Mouse (Mus musculus) limb, embryonic 12.5 days (tissue): ENCODE data around the gene Aff3. TPM values are rescaled to one million over a fixed set of nuclear protein-coding genes. Genes with fewer than 3 reads are reported as not detected.

Experiments used
- ATAC-seq: fragments of 200-750 bp; cut with Nextera tagmentation; 2 replicates; pipeline ENCODE4 v1.8.0; 2017; ENCODE audit warnings: low read depth, moderate TSS enrichment; ENCODE audit not compliant: insufficient number of reproducible peaks, insufficient read depth, low FRiP score, low TSS enrichment
- H3K27ac ChIP-seq: fragments of 300-500 bp; sonication (generic); 2 replicates; pipeline ENCODE4 v1.5.1; 2016; ENCODE audit warnings: mild to moderate bottlenecking, moderate library complexity
- H3K27me3 ChIP-seq: fragments of 300-500 bp; sonication (generic); 2 replicates; pipeline ENCODE4 v1.6.1; 2016; ENCODE audit warnings: mild to moderate bottlenecking, moderate library complexity
- H3K36me3 ChIP-seq: fragments of 300-500 bp; sonication (generic); 2 replicates; pipeline ENCODE4 v1.6.1; 2016; ENCODE audit warnings: mild to moderate bottlenecking, moderate library complexity
- H3K4me1 ChIP-seq: fragments of 300-500 bp; sonication (generic); replicated peaks from 2 replicates; pipeline ENCODE4 v1.6.1; 2016
- H3K4me2 ChIP-seq: fragments of 300-500 bp; sonication (generic); 2 replicates; pipeline ENCODE4 v1.6.1; 2016; ENCODE audit warnings: mild to moderate bottlenecking, moderate library complexity
- H3K4me3 ChIP-seq: fragments of 300-500 bp; sonication (generic); replicated peaks from 2 replicates; pipeline ENCODE4 v1.5.1; 2016; ENCODE audit warnings: mild to moderate bottlenecking
- H3K9ac ChIP-seq: fragments of 300-500 bp; sonication (generic); replicated peaks from 2 replicates; pipeline ENCODE4 v1.6.1; 2016; ENCODE audit warnings: mild to moderate bottlenecking, moderate library complexity
- H3K9me3 ChIP-seq: fragments of 300-500 bp; sonication (generic); 2 replicates; pipeline ENCODE4 v1.6.1; 2016; ENCODE audit warnings: mild to moderate bottlenecking, moderate library complexity
- WGBS: fragments of 180-500 bp; shearing (Covaris S2); methylation state at CpG from one replicate; pipeline ENCODE4 v1.1.7; 2016; 5-methylcytosine and 5-hydroxymethylcytosine counted together
- polyA plus RNA-seq: library from polyadenylated mRNA; unstranded; fragments of >200 nt; fragmentation: Nextera tagmentation; extraction: Ambion mirVana; gene quantifications from 2 replicates; pipeline ENCODE4 v1.2.1, GENCODE M21; 2016

Aff3 gene
- polyA plus RNA-seq, 1 experiment from 2014 or later = 48.5 TPM

DNA sequence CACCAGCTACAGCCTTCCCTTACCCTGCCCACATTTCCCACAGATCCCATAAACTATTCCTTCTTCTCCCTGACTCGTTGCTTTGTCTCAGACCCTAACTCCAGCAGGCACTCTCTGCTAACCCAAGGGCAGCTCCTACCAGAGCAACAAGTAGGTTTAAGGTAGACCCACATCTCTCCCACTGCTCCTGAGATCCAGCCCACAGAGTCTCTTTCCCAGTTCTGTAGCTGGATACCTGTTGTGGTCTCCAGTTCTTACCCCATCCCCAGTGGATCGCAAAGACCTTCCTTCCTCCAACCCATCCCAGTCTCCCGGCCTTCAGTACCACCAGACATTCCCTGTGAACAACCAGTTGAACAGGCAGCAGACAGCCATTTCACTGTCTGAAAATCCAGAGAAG, 7.0 kb upstream of the Aff3 start:
- H3K27me3 ChIP-seq = 0 out of 2 replicates have a peak, but pooled peaks cover 6% of the 10 kb centered on the region
- H3K9ac ChIP-seq = no peak overlapping the region
- WGBS = 62% methylated on average over 3 of the region's 3 CpGs
- H3K4me3 ChIP-seq = no peak overlapping the region
- no peaks in the 10 kb centered on the region for H3K36me3 ChIP-seq
- H3K9me3 ChIP-seq = no peaks in the 10 kb centered on the region
- peaks cover 7% of the 10 kb centered on the region; the same call in 1 of the 2 replicates for H3K4me1 ChIP-seq
- H3K27ac ChIP-seq = no peak overlapping the region
- no peak for ATAC-seq
- no peak overlapping the region for H3K4me2 ChIP-seq

DNA sequence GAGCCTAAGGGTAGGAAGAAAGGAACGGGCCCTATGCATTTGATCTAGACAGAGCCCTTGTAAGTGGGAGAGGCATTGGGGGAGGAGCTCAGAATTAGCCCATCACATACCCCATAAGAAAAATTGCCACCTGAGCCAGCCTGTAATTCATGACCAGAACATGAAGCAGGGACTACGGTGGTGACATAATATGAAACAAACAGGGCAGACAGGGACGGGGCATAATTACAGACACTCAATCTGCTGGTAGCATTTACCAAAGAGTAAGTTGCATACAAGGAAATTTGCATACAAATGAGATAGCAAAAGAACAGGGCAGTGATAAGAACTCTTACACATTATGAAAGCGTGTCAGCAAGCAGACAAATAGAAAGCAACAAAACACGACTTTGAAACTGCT, 6.3 kb upstream of the Aff3 start:
- H3K36me3 ChIP-seq = no peaks in the 10 kb centered on the region
- H3K4me3 ChIP-seq = no peak overlapping the region
- H3K4me1 ChIP-seq = peaks cover 13% of the 10 kb centered on the region; the same call in 1 of the 2 replicates
- H3K4me2 ChIP-seq = no peak overlapping the region
- no peaks in the 10 kb centered on the region for H3K9me3 ChIP-seq
- no peak overlapping the region for H3K27ac ChIP-seq
- 0 out of 2 replicates have a peak, but pooled peaks cover 6% of the 10 kb centered on the region for H3K27me3 ChIP-seq
- ATAC-seq = no peak
- no peak overlapping the region for H3K9ac ChIP-seq
- WGBS = 69% methylated on average over 5 of the region's 5 CpGs

DNA sequence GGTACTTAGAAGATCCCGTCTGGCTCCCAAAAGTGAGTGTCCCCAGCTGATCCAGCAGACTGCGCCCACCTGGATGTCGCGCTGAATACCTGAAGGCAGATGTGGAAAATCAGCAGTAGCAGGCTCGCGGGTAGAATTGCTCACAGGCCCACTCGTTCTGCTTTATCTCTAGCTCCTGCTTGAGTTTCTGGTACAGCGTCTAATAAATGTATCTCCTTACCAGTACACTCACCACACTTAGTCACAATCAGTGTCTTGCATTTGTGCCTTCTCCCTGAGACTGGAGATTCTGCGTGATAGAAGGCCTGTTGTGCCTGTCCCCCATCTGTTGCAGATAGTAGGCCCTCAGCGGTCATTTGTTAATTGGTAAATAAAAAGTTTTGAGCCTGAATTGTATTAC, 3.6 kb upstream of the Aff3 start:
- Histone ChIP-seq H3K27ac (0 out of 2 replicates have a peak overlapping the region, but pooled peaks have one; percentile 7), H3K36me3 (no peaks in the 10 kb centered on the region), H3K4me2 (no peak overlapping the region), H3K4me3 (no peak overlapping the region), H3K9me3 (no peaks in the 10 kb centered on the region), H3K4me1 (peaks cover 18% of the 10 kb centered on the region; the same call in 1 of the 2 replicates), H3K27me3 (0 out of 2 replicates have a peak, but pooled peaks cover 6% of the 10 kb centered on the region), H3K9ac (no peak overlapping the region)
- no peak for ATAC-seq
- 82% methylated on average over 10 of the region's 10 CpGs for WGBS

DNA sequence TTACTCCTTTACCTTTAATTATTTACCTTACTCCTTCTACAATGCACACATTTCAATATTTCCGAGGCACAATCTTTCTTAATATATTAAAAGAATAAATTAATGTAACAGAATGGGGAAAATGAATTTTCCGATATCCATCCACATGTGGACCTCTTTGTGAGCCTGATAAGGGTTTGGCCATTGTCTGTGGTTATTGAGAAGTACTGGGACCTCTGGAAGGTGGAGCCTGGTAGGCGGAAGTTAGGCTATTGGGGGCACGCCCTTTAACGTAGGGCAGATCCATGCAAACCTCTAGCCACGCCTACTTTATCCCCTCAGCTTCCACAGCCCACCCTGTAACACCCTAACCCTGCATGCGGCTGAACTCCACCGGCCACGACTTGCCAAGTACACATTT, 3.1 kb upstream of the Aff3 start:
- H3K4me3 ChIP-seq = no peak overlapping the region
- H3K4me1 ChIP-seq = peaks cover 18% of the 10 kb centered on the region; the same call in 1 of the 2 replicates
- no peak for ATAC-seq
- H3K4me2 ChIP-seq = no peak overlapping the region
- H3K9ac ChIP-seq = no peak overlapping the region
- 80% methylated on average over 9 of the region's 9 CpGs for WGBS
- H3K27me3 ChIP-seq = 0 out of 2 replicates have a peak, but pooled peaks cover 6% of the 10 kb centered on the region
- H3K27ac ChIP-seq = no peak overlapping the region
- H3K9me3 ChIP-seq = no peaks in the 10 kb centered on the region
- H3K36me3 ChIP-seq = no peaks in the 10 kb centered on the region

DNA sequence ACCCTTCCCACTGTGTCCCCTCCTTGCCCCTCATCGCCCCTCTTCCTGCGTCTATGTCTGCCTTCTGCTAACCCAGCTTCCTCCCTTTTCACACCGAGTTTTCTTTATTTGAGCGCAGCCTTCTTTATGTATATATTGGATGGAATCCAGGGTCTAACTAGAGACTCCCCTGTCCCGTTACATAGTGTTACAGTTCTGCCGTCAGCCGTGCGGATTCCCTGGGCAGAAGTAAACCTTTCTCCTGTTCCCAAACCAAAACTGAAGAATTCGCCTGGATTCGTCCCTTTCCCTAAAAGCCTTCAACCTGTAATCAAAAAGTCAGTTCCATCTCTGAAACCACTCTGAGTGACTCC, 2.0 kb upstream of the Aff3 start:
- no peak overlapping the region for H3K4me2 ChIP-seq
- no peak for ATAC-seq
- 76% methylated on average over 10 of the region's 10 CpGs for WGBS
- no peaks in the 10 kb centered on the region for H3K36me3 ChIP-seq
- no peak overlapping the region for H3K9ac ChIP-seq
- peaks cover 18% of the 10 kb centered on the region; the same call in 1 of the 2 replicates for H3K4me1 ChIP-seq
- 0 out of 2 replicates have a peak, but pooled peaks cover 6% of the 10 kb centered on the region for H3K27me3 ChIP-seq
- H3K4me3 ChIP-seq = no peak overlapping the region
- H3K27ac ChIP-seq = peak overlapping the region; percentile 46; the same call in 1 of the 2 replicates
- H3K9me3 ChIP-seq = no peaks in the 10 kb centered on the region

DNA sequence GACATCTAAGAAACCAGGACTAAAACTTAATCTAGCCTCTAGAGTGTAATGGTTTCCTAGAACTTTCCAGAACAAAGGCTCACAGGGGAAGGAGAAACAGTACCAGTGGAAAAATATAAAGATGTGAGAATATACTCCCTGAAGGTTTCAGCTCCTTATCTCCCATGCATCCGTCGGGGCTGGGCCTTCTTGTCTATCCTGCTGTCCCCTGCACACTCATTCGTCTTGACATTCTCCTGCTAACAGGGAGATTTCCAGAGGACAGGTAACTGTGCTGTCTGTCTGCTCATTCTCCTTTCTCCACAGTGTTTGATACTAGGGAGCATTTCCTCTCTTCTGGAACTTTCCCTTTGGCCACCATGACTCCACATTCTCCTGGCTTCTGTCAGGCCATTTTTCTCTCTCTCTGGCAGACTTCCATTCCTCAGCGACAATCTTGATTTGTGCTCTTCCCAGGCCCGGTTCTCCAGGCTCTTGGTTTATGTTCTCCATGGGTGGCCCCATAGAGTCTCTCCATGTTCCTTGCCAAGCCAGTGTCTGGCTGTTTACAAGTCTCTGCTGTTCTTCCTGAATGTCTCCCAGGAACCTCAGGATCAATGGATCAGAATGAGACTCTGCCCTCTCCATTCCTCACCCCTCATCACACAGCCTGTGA, 1.5 kb upstream of the Aff3 start:
- H3K4me2 ChIP-seq = no peak overlapping the region
- H3K27me3 ChIP-seq = 0 out of 2 replicates have a peak, but pooled peaks cover 6% of the 10 kb centered on the region
- H3K36me3 ChIP-seq = no peaks in the 10 kb centered on the region
- ATAC-seq = no peak
- H3K4me3 ChIP-seq = no peak overlapping the region
- H3K27ac ChIP-seq = peak overlapping the region; percentile 46; the same call in 1 of the 2 replicates
- no peaks in the 10 kb centered on the region for H3K9me3 ChIP-seq
- 70% methylated on average over 5 of the region's 5 CpGs for WGBS
- no peak overlapping the region for H3K9ac ChIP-seq
- H3K4me1 ChIP-seq = peaks cover 21% of the 10 kb centered on the region

DNA sequence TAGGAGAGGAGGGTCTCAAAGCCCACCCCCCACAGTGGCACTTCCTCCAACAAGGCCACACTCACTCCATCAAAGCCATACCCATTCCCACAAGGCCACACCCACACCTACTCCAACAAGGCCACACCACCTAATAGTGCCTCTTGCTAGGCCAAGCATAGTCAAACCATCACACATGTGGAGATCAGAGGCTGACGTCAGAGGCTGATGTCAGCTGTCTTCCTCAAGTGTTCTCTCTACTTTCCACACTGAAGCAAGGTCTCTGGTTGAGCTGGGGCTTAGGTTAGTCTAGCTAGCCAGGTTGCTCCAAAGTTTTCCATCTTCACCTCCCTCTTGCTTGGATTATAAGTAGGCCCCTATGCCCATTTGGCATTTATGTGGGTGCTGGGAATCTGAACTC, 856 bp upstream of the Aff3 start:
- WGBS = 85% methylated on average over 1 of the region's 1 CpGs
- no peak for ATAC-seq
- H3K9ac ChIP-seq = no peak overlapping the region

DNA sequence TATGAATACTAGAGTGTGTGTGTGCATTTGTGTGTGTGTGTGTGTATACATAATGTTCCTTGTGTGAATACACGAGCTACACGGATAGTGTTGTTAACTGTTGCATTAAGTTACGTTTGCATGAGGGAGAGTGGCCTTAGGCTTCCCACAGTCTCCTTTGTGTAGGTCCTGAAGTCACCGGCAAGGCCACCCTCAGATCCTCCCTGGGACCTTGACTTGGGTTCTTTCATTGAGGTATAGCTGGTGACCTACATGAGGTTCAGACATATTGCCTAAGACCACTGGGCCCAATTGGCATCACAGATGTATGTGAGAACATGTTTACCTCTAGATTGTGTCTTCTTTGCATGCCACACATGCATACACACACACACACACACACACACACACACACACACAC, 494 bp downstream of the Aff3 start:
- Histone ChIP-seq H3K9ac (no peak overlapping the region), H3K4me3 (no peak overlapping the region), H3K9me3 (no peaks in the 10 kb centered on the region), H3K27me3 (0 out of 2 replicates have a peak, but pooled peaks cover 6% of the 10 kb centered on the region), H3K4me1 (peaks cover 36% of the 10 kb centered on the region), H3K4me2 (no peak overlapping the region), H3K36me3 (no peaks in the 10 kb centered on the region), H3K27ac (no peak overlapping the region)
- ATAC-seq = no peak
- 89% methylated on average over 4 of the region's 4 CpGs for WGBS

More for the DNA sequence above, 856 bp upstream of the Aff3 start:
- H3K27ac ChIP-seq = no peak overlapping the region
- H3K4me1 ChIP-seq = peaks cover 23% of the 10 kb centered on the region
- no peak overlapping the region for H3K4me2 ChIP-seq
- H3K36me3 ChIP-seq = no peaks in the 10 kb centered on the region
- H3K4me3 ChIP-seq = no peak overlapping the region
- H3K9me3 ChIP-seq = no peaks in the 10 kb centered on the region
- 0 out of 2 replicates have a peak, but pooled peaks cover 6% of the 10 kb centered on the region for H3K27me3 ChIP-seq

DNA sequence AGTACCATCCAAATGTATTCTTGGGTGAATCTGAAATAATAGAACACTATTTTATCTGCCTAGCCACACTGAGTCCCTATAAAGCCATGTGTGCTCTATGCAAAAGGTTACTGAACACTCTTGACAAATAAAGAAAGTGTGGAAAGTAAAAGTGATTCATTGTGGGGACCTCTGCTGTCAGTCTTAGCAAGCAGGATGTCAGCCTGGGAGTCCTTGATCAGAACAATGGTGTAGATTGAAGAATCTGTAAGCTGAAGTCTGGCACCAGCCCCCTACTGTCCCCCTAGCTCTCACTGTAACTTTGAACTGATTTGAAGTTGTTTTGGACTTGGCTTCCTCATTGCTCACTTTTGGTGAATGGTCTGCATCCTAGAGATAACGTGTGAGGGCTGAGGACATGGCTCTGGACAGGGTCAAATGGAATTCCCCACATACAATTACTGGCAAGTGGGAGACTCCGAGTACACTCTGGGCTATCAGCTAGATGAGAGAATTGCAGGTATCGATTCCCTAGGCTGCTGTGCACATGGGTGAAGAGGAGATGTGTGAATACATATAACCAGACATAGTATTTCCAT, 2.0 kb downstream of the Aff3 start:
- no peak overlapping the region for H3K4me3 ChIP-seq
- H3K27me3 ChIP-seq = no peaks in the 10 kb centered on the region
- no peak overlapping the region for H3K4me2 ChIP-seq
- WGBS = 79% methylated on average over 3 of the region's 3 CpGs
- no peak for ATAC-seq
- H3K27ac ChIP-seq = no peak overlapping the region
- H3K9ac ChIP-seq = no peak overlapping the region
- no peaks in the 10 kb centered on the region for H3K36me3 ChIP-seq
- H3K4me1 ChIP-seq = peaks cover 50% of the 10 kb centered on the region
- H3K9me3 ChIP-seq = no peaks in the 10 kb centered on the region

DNA sequence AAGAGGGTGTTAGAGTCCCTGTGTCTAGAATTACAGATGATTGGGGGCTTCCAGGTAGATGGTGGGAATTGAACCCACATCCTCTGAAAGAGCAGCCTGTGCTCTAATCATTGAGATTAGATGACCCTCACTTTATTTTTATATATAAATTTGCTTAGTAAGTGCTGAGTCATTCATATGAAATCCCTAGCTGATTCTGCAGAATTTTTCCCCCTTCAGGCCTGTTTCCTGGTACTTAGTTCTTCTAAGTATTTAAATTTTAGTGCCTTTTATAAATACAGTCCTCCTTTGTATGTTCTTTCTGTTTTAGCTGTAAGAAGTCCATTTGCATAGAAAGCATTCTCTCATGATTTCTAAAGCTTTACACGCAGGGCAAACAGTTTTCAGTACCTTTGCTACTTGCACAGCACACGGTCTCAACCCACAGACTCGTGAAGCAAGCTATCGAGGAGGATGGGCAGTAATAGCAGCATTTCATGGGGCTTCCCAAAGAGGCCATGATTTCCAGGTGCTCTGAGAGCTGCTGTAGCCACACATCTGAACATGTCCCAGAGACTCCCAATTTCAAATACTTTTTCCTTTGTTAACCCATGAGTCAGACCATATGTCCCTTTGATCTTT, 5.7 kb downstream of the Aff3 start:
- Histone ChIP-seq H3K4me1 (peaks cover 44% of the 10 kb centered on the region), H3K27me3 (no peaks in the 10 kb centered on the region), H3K4me2 (no peak overlapping the region), H3K27ac (peak overlapping the region; percentile 77), H3K9ac (no peak overlapping the region), H3K36me3 (no peaks in the 10 kb centered on the region), H3K4me3 (no peak overlapping the region), H3K9me3 (no peaks in the 10 kb centered on the region)
- no peak for ATAC-seq
- 40% methylated on average over 4 of the region's 4 CpGs for WGBS

DNA sequence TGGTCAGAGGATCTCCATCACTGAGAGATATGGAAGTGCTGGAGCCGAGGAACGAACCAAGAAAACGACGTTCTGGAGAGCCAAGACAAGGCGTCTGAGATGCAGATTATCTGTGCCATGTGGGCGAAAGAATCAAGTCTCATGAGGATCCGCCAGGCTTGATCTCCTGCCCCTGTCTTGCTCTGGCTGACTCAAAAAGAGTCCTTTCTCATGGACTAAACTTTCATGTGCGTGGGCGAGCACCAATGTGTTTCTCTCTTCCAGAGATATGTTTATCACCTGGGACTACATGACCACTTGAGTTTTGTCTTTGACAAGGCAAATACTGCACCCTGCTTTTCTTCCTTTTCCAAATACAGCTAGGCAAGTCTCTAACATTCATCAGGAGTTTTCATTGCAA, 6.4 kb downstream of the Aff3 start:
- ATAC-seq = no peak
- Histone ChIP-seq H3K9ac (no peak overlapping the region), H3K9me3 (no peaks in the 10 kb centered on the region), H3K27me3 (no peaks in the 10 kb centered on the region), H3K4me1 (peaks cover 44% of the 10 kb centered on the region), H3K36me3 (no peaks in the 10 kb centered on the region), H3K4me2 (no peak overlapping the region), H3K27ac (peak overlapping the region; percentile 77), H3K4me3 (no peak overlapping the region)
- 90% methylated on average over 9 of the region's 9 CpGs for WGBS
